Mouse (Mus musculus) heart, embryonic 15.5 days (tissue): Measurements from ENCODE around the gene Zfp260. TPM values are rescaled to one million over a fixed set of nuclear protein-coding genes. Genes with fewer than 3 reads are reported as not detected.

Experiments
- ATAC-seq: fragments of 200-750 bp; cut with Nextera tagmentation; replicated peaks from 2 replicates; pipeline ENCODE4 v1.8.0; 2017; ENCODE audit warnings: low read depth, moderate TSS enrichment; ENCODE audit not compliant: insufficient number of reproducible peaks, insufficient read depth, low FRiP score
- H3K27ac ChIP-seq: fragments of 300-500 bp; sonication (generic); 2 replicates; pipeline ENCODE4 v1.5.1; 2015; ENCODE audit warnings: mild to moderate bottlenecking, inconsistent platforms
- H3K27me3 ChIP-seq: fragments of 300-500 bp; sonication (generic); 2 replicates; pipeline ENCODE4 v1.6.1; 2015; ENCODE audit warnings: inconsistent platforms
- H3K36me3 ChIP-seq: fragments of 300-500 bp; sonication (generic); 2 replicates; pipeline ENCODE4 v1.6.1; 2015; ENCODE audit warnings: mild to moderate bottlenecking, inconsistent platforms
- H3K4me1 ChIP-seq: fragments of 300-500 bp; sonication (generic); replicated peaks from 2 replicates; pipeline ENCODE4 v1.6.1; 2015; ENCODE audit warnings: inconsistent platforms
- H3K4me2 ChIP-seq: fragments of 300-500 bp; sonication (generic); 2 replicates; pipeline ENCODE4 v1.6.1; 2015; ENCODE audit warnings: inconsistent platforms, mild to moderate bottlenecking, moderate library complexity
- H3K4me3 ChIP-seq: fragments of 300-500 bp; sonication (generic); 2 replicates; pipeline ENCODE4 v1.5.1; 2015; ENCODE audit warnings: mild to moderate bottlenecking, inconsistent platforms
- H3K9ac ChIP-seq: fragments of 300-500 bp; sonication (generic); 2 replicates; pipeline ENCODE4 v1.6.1; 2015; ENCODE audit warnings: mild to moderate bottlenecking, inconsistent platforms
- H3K9me3 ChIP-seq: fragments of 300-500 bp; sonication (generic); replicated peaks from 2 replicates; pipeline ENCODE4 v1.6.1; 2016; ENCODE audit warnings: inconsistent platforms
- WGBS: fragments of 180-500 bp; shearing (Covaris S2); methylation state at CpG from one replicate; pipeline ENCODE4 v1.1.7; 2015; ENCODE audit warnings: mixed read lengths; 5-methylcytosine and 5-hydroxymethylcytosine counted together
- microRNA-seq: library from miRNA; unstranded; fragments of <30 nt; microRNA quantifications from one replicate; pipeline ENCODE4, GENCODE M21; 2016
- polyA plus RNA-seq: library from polyadenylated mRNA; unstranded; fragments of >200 nt; fragmentation: Nextera tagmentation; extraction: Ambion mirVana; gene quantifications from 2 replicates; pipeline ENCODE4 v1.2.1, GENCODE M21; 2015

Zfp260 gene
- polyA plus RNA-seq, 1 experiment from 2014 or later: 72.9 TPM

- H3K9me3 ChIP-seq: no peaks in the 10 kb centered on the region; the same call in 1 of the 2 replicates
- WGBS: 96% methylated on average over 8 of the region's 8 CpGs
Measured at GRCm38 (mm10) chr7:30129900-30130299, 35.3 kb downstream of the Zfp260 start.

GRCm38 (mm10) chr7:30132396-30132795, 37.8 kb downstream of the Zfp260 start:
- Histone ChIP-seq H3K4me2 (no peak overlapping the region), H3K4me3 (no peak overlapping the region), H3K27me3 (no peaks in the 10 kb centered on the region), H3K27ac (no peak overlapping the region), H3K36me3 (peaks cover 89% of the 10 kb centered on the region), H3K4me1 (no peaks in the 10 kb centered on the region), H3K9ac (no peak overlapping the region), H3K9me3 (no peaks in the 10 kb centered on the region; the same call in 1 of the 2 replicates)
- no peak for ATAC-seq
- WGBS: 90% methylated on average over 4 of the region's 4 CpGs

More at GRCm38 (mm10) chr7:30129900-30130299, 35.3 kb downstream of the Zfp260 start:
- no peaks in the 10 kb centered on the region for H3K27me3 ChIP-seq
- no peaks in the 10 kb centered on the region for H3K4me1 ChIP-seq
- no peak overlapping the region for H3K4me2 ChIP-seq
- H3K27ac ChIP-seq: no peak overlapping the region
- H3K36me3 ChIP-seq: peaks cover 88% of the 10 kb centered on the region
- no peak for ATAC-seq
- H3K9ac ChIP-seq: no peak overlapping the region
- no peak overlapping the region for H3K4me3 ChIP-seq

- no peak overlapping the region for H3K4me2 ChIP-seq
- 82% methylated on average over 10 of the region's 10 CpGs for WGBS
- H3K27me3 ChIP-seq: no peaks in the 10 kb centered on the region
- H3K36me3 ChIP-seq: peaks cover 61% of the 10 kb centered on the region
- no peak overlapping the region for H3K9ac ChIP-seq
- H3K9me3 ChIP-seq: no peaks in the 10 kb centered on the region; the same call in 1 of the 2 replicates
- no peak for ATAC-seq
- H3K27ac ChIP-seq: no peak overlapping the region
- H3K4me1 ChIP-seq: no peaks in the 10 kb centered on the region
- no peak overlapping the region for H3K4me3 ChIP-seq
Measured at GRCm38 (mm10) chr7:30136826-30137225, 42.2 kb downstream of the Zfp260 start.

- ATAC-seq: no peak
- H3K27me3 ChIP-seq: no peaks in the 10 kb centered on the region
- H3K36me3 ChIP-seq: peaks cover 3% of the 10 kb centered on the region; the same call in 1 of the 2 replicates
Measured at GRCm38 (mm10) chr7:30143170-30143554, 48.6 kb downstream of the Zfp260 start.

GRCm38 (mm10) chr7:30143555-30144209, 49.1 kb downstream of the Zfp260 start:
- 2% methylated on average over 35 of the region's 35 CpGs for WGBS
- H3K36me3 ChIP-seq: peaks cover 3% of the 10 kb centered on the region
- H3K4me3 ChIP-seq: peak overlapping the region; percentile 68
- peak overlapping the region; percentile 70 for H3K9ac ChIP-seq
- no peaks in the 10 kb centered on the region for H3K4me1 ChIP-seq
- no peaks in the 10 kb centered on the region for H3K9me3 ChIP-seq
- ATAC-seq: peak; percentile 94
- H3K4me2 ChIP-seq: peak overlapping the region; percentile 70
- H3K27ac ChIP-seq: peak overlapping the region; percentile 84
- no peaks in the 10 kb centered on the region for H3K27me3 ChIP-seq

More at GRCm38 (mm10) chr7:30143170-30143554, 48.6 kb downstream of the Zfp260 start:
- peak overlapping the region; percentile 68 for H3K4me3 ChIP-seq
- peak overlapping the region; percentile 84 for H3K27ac ChIP-seq
- no peaks in the 10 kb centered on the region for H3K9me3 ChIP-seq
- H3K9ac ChIP-seq: peak overlapping the region; percentile 70
- WGBS: 13% methylated on average over 8 of the region's 8 CpGs
- no peaks in the 10 kb centered on the region for H3K4me1 ChIP-seq
- peak overlapping the region; percentile 70 for H3K4me2 ChIP-seq

GRCm38 (mm10) chr7:30147011-30147410, 52.4 kb downstream of the Zfp260 start:
- Histone ChIP-seq H3K4me2 (no peak overlapping the region), H3K27ac (no peak overlapping the region), H3K9me3 (peaks cover 27% of the 10 kb centered on the region), H3K4me3 (no peak overlapping the region), H3K27me3 (no peaks in the 10 kb centered on the region), H3K4me1 (no peaks in the 10 kb centered on the region), H3K36me3 (peaks cover 21% of the 10 kb centered on the region), H3K9ac (no peak overlapping the region)
- no peak for ATAC-seq
- WGBS: 94% methylated on average over 5 of the region's 5 CpGs

GRCm38 (mm10) chr7:30154040-30154439, 59.5 kb downstream of the Zfp260 start:
- WGBS: 81% methylated on average over 1 of the region's 1 CpGs
- no peak overlapping the region for H3K27ac ChIP-seq
- H3K4me1 ChIP-seq: no peaks in the 10 kb centered on the region
- no peaks in the 10 kb centered on the region for H3K27me3 ChIP-seq
- no peak for ATAC-seq
- no peak overlapping the region for H3K4me2 ChIP-seq
- H3K9ac ChIP-seq: no peak overlapping the region
- peaks cover 73% of the 10 kb centered on the region for H3K36me3 ChIP-seq
- no peak overlapping the region for H3K4me3 ChIP-seq
- H3K9me3 ChIP-seq: peaks cover 51% of the 10 kb centered on the region

- Histone ChIP-seq H3K36me3 (peaks cover 72% of the 10 kb centered on the region), H3K4me1 (no peaks in the 10 kb centered on the region), H3K27me3 (no peaks in the 10 kb centered on the region), H3K4me2 (no peak overlapping the region), H3K9ac (no peak overlapping the region), H3K9me3 (peaks cover 43% of the 10 kb centered on the region), H3K27ac (no peak overlapping the region), H3K4me3 (no peak overlapping the region)
- ATAC-seq: 0 out of 2 replicates have a peak, but pooled peaks have one; percentile 31
- 98% methylated on average over 3 of the region's 3 CpGs for WGBS
Measured at GRCm38 (mm10) chr7:30155507-30155906, 60.9 kb downstream of the Zfp260 start.

Small RNAs within 50 kb of the gene (microRNA-seq; reads per million reads assigned to microRNA genes)
- not detected for gene Gm23368

Other genes starting within 250 kb of the Zfp260 start
- 1.7 and 2.1 TPM in 2 replicates for gene Zfp940, start 241.1 kb upstream of the Zfp260 start, polyA plus RNA-seq
- 3.4 and 4.4 TPM in 2 replicates for gene Zfp420, start 234.8 kb upstream of the Zfp260 start, polyA plus RNA-seq
- 7.2 and 7.8 TPM in 2 replicates for gene Zfp27, start 188.2 kb upstream of the Zfp260 start, polyA plus RNA-seq
- gene Zfp383, start 186.6 kb upstream of the Zfp260 start, polyA plus RNA-seq: 3.1 TPM in 2 replicates
- 6.7 and 9.4 TPM in 2 replicates for gene Zfp74, start 140.7 kb upstream of the Zfp260 start, polyA plus RNA-seq
- gene Zfp568, start 110.8 kb upstream of the Zfp260 start, polyA plus RNA-seq: 16.2 and 22.4 TPM in 2 replicates
- gene Zfp14, start 43.4 kb upstream of the Zfp260 start, polyA plus RNA-seq: 3.3 and 4.1 TPM in 2 replicates
- 3.5 and 4.6 TPM in 2 replicates for gene Zfp82, start 21.9 kb upstream of the Zfp260 start, polyA plus RNA-seq
- 0.59 TPM in 1 of 2 replicates, not detected in the other for gene Gm26920, start 4.4 kb upstream of the Zfp260 start, polyA plus RNA-seq
- 5.1 and 6.3 TPM in 2 replicates for gene Zfp566, start 4.2 kb upstream of the Zfp260 start, polyA plus RNA-seq
- 10.0 and 13.7 TPM in 2 replicates for gene Zfp382, start 27.2 kb downstream of the Zfp260 start, polyA plus RNA-seq
- gene Zfp146, start 75.0 kb downstream of the Zfp260 start, polyA plus RNA-seq: 6.9 and 8.5 TPM in 2 replicates
- gene Cox7a1, start 89.4 kb downstream of the Zfp260 start, polyA plus RNA-seq: 369 and 603 TPM in 2 replicates
- 77.4 and 96.6 TPM in 2 replicates for gene Capns1, start 104.0 kb downstream of the Zfp260 start, polyA plus RNA-seq
- gene Polr2i, start 137.2 kb downstream of the Zfp260 start, polyA plus RNA-seq: 99.7 and 105 TPM in 2 replicates
- gene Tbcb, start 137.5 kb downstream of the Zfp260 start, polyA plus RNA-seq: 125 and 140 TPM in 2 replicates
- not detected in 2 replicates for gene Ovol3, start 140.9 kb downstream of the Zfp260 start, polyA plus RNA-seq
- 0.42 and 0.61 TPM in 2 replicates for gene Thap8, start 185.3 kb downstream of the Zfp260 start, polyA plus RNA-seq
- gene Wdr62, start 185.6 kb downstream of the Zfp260 start, polyA plus RNA-seq: 6.7 and 8.6 TPM in 2 replicates
- 8.0 and 12.0 TPM in 2 replicates for gene Clip3, start 197.0 kb downstream of the Zfp260 start, polyA plus RNA-seq
- gene Alkbh6, start 213.9 kb downstream of the Zfp260 start, polyA plus RNA-seq: 57.4 and 64.4 TPM in 2 replicates
- gene Syne4, start 220.0 kb downstream of the Zfp260 start, polyA plus RNA-seq: 6.1 and 18.8 TPM in 2 replicates
- 5.1 TPM in 1 of 2 replicates, not detected in the other for gene E130208F15Rik, start 227.0 kb downstream of the Zfp260 start, polyA plus RNA-seq
- gene Sdhaf1, start 229.1 kb downstream of the Zfp260 start, polyA plus RNA-seq: 14.4 and 17.5 TPM in 2 replicates